25 mouse cellular contexts compared by ENCODE assay signal in the genomic region with DNA sequence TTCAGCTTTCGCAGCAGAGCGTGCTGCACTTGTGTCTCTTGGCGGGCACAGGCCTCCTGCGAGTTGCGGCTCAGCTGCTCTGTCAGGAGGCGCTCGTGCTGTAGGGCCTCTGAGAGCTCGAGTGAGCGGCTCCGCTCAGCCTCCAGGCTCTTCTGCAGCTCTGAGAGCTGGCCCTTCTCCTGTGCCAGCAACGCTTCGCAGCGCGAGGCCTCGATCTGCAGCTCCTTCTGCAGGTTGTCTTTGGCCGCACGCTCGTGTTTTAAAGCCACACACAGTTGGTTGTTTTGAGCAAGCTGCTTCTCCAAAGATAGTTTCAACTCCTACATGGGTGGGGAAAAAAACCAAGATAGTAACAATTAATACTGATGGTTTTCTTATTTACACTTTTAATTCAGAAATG. TPM values are rescaled to one million over a fixed set of nuclear protein-coding genes. Genes with fewer than 3 reads are reported as not detected.
DNase-seq lines count a peak whose midpoint lies in the region; ATAC-seq and TF ChIP-seq lines count a peak whose summit lies in the region.
"Had no signal": no experiment of that assay in that cellular context is flagged by ENCODE, and none has a peak within 500 bp of the region (broad histone marks: within the 10 kb centered on the region; RNA-seq: fewer than 3 reads in every experiment).

No protein-coding gene starts in this region.

- no peaks in the 10 kb centered on the region for H3K4me1 ChIP-seq in ES-Bruce4 (ENCODE audit: control insufficient read depth, insufficient read depth, low read length)
- no peaks in the 10 kb centered on the region for H3K4me1 ChIP-seq in kidney, embryonic 14.5 days (ENCODE audit: control insufficient read depth, insufficient read depth, low read length)
- H3K4me1 ChIP-seq: forebrain, embryonic 12.5 days; hindbrain, embryonic 12.5 days; kidney, embryonic 15.5 days had no signal

- TF ChIP-seq POLR2A in ES-Bruce4 (IDR thresholded peaks at IDR 0.05; ENCODE audit: insufficient read depth, low read length): no peak

- no peak overlapping the region for H3K4me2 ChIP-seq in kidney, embryonic 14.5 days (replicated peaks; ENCODE audit: low read depth, low read length)
- H3K4me2 ChIP-seq: embryonic facial prominence, embryonic 13.5 days; forebrain, embryonic 12.5 days; hindbrain, embryonic 12.5 days; kidney, embryonic 15.5 days had no signal

- H3K9me3 ChIP-seq in ES-Bruce4 (replicated peaks; ENCODE audit: control insufficient read depth, insufficient read depth, low read length, poor library complexity, severe bottlenecking): no peaks in the 10 kb centered on the region
- no peaks in the 10 kb centered on the region for H3K9me3 ChIP-seq in kidney, embryonic 14.5 days (ENCODE audit: control insufficient read depth, low read length)
- H3K9me3 ChIP-seq: embryonic facial prominence, embryonic 13.5 days; forebrain, embryonic 12.5 days; hindbrain, embryonic 12.5 days; kidney, embryonic 15.5 days had no signal

- peak overlapping the region; percentile 1; the same call in 1 of the 2 replicates for H3K4me3 ChIP-seq in ES-Bruce4 (ENCODE audit: low read depth, low read length)
- no peak overlapping the region for H3K4me3 ChIP-seq in kidney, embryonic 14.5 days (ENCODE audit: low read length)
- H3K4me3 ChIP-seq: embryonic facial prominence, embryonic 13.5 days; forebrain, embryonic 12.5 days; gastrocnemius, adult 2 months; hindbrain, embryonic 12.5 days; kidney, embryonic 15.5 days had no signal

- no peak for TF ChIP-seq CTCF in ES-Bruce4 (IDR thresholded peaks at IDR 0.05; ENCODE audit: low read depth, low read length)

- TF ChIP-seq EP300 in ES-Bruce4 (IDR thresholded peaks at IDR 0.05; ENCODE audit: insufficient read depth, low read depth, low read length): no peak

- no peak overlapping the region for H3K9ac ChIP-seq in ES-Bruce4 (ENCODE audit: low read depth, poor library complexity, severe bottlenecking)
- no peak overlapping the region for H3K9ac ChIP-seq in kidney, embryonic 14.5 days (ENCODE audit: low read depth, low read length)
- H3K9ac ChIP-seq: embryonic facial prominence, embryonic 13.5 days; forebrain, embryonic 12.5 days; hindbrain, embryonic 12.5 days; kidney, embryonic 15.5 days had no signal

- no peak for ATAC-seq in kidney, embryonic 14.5 days (ENCODE audit: low FRiP score, low TSS enrichment)
- ATAC-seq: forebrain, embryonic 16.5 days; hindbrain, embryonic 16.5 days; inflammation-experienced regulatory T-cells, adult 6 months; intestine, postnatal 0 days; Patski had no signal

- peak; percentile 51 for DNase-seq in adrenal gland, postnatal 10 days
- DNase-seq in adrenal gland, adult 18-20 months (ENCODE audit: low spot score in 2 of 2): no peak
- DNase-seq in ZHBTc4 (ENCODE audit: low read depth, low spot score): peak; percentile 49
- DNase-seq in brain, adult 2 months (ENCODE audit: low read depth, low spot score): peak; percentile 36
- no peak for DNase-seq in testis, postnatal 10 days (ENCODE audit: low spot score)
- DNase-seq: cerebellum, adult 11 months; cerebellum, adult 8-10 months; cerebellum, postnatal 36 days; gastrocnemius, adult 2 months; gastrocnemius, postnatal 36 days; heart, adult 11 months; heart, postnatal 10 days; heart, postnatal 4 days had no signal

- no peak overlapping the region for H3K27ac ChIP-seq in ES-Bruce4 (ENCODE audit: insufficient read depth, low read length)
- no peak overlapping the region for H3K27ac ChIP-seq in kidney, embryonic 14.5 days (ENCODE audit: low read depth, low read length)
- H3K27ac ChIP-seq: embryonic facial prominence, embryonic 13.5 days; forebrain, embryonic 12.5 days; gastrocnemius, adult 2 months; hindbrain, embryonic 12.5 days; kidney, embryonic 15.5 days had no signal

- 92% methylated on average over 18 of the region's 18 CpGs for WGBS in kidney, embryonic 14.5 days

- peaks cover 16% of the 10 kb centered on the region; the same call in 1 of the 2 replicates for H3K36me3 ChIP-seq in ES-Bruce4 (ENCODE audit: control insufficient read depth, insufficient read depth, low read length, poor library complexity, severe bottlenecking)
- peaks cover 58% of the 10 kb centered on the region for H3K36me3 ChIP-seq in kidney, embryonic 14.5 days (ENCODE audit: control insufficient read depth, insufficient read depth, low read length)

- no peaks in the 10 kb centered on the region for H3K27me3 ChIP-seq in ES-Bruce4 (ENCODE audit: control insufficient read depth, insufficient read depth, low read length, poor library complexity, severe bottlenecking)
- no peaks in the 10 kb centered on the region for H3K27me3 ChIP-seq in kidney, embryonic 14.5 days (ENCODE audit: control insufficient read depth, insufficient read depth, low read length)
- H3K27me3 ChIP-seq: CH12.LX; embryonic facial prominence, embryonic 13.5 days; forebrain, embryonic 12.5 days; hindbrain, embryonic 12.5 days; kidney, embryonic 15.5 days; Patski had no signal

RNA-seq across cellular contexts. Expression of gene Dip2a, which starts 29.9 kb away (rescaled TPM):
- 10 to 100 TPM; 30.8 to 39.4 TPM for total RNA-seq in adrenal gland, postnatal 10 days (2021)
- total RNA-seq in adrenal gland, adult 18-20 months (2021): 10 to 100 TPM; 22.1 to 23.7 TPM
- 10.4 and 12.5 TPM in 2 replicates for polyA plus RNA-seq in ES-Bruce4 (2011; ENCODE audit: insufficient read depth, insufficient read length, low read depth, missing spikeins)
- 5.7 and 6.3 TPM in 2 replicates for polyA plus RNA-seq in kidney, embryonic 14.5 days (2014; fragmentation: Nextera tagmentation; extraction: Ambion mirVana)

Comparison
In these comparisons a context has a peak if more than half of its experiments do, and no peak if none do; other contexts are left out.
1. DNase-seq: peak in adrenal gland, postnatal 10 days (single experiment), ZHBTc4 (single experiment) and brain, adult 2 months (single experiment); none in adrenal gland, adult 18-20 months (0 of 2) and testis, postnatal 10 days (single experiment).